Mouse (Mus musculus) frontal cortex, adult (tissue): ENCODE measurements around the gene B230118H07Rik.
"Not testable (repeated sequence)": the region's sequence is repeated elsewhere in the genome, so short reads cannot be mapped to it uniquely, and the experiment has no call there.

Experiments used
- ATAC-seq: cut with Nextera tagmentation; 2 replicates; pipeline ENCODE4 v1.9.2; 2017; ENCODE audit warnings: mild to moderate bottlenecking, moderate library complexity, mixed read lengths; ENCODE audit not compliant: low TSS enrichment

Gene B230118H07Rik

GRCm38 (mm10) chr2:101592023-101592841 lies 57.1 kb downstream of the B230118H07Rik start:
- no peak for ATAC-seq

- ATAC-seq = no peak
Measured at GRCm38 (mm10) chr2:101591356-101591755, 58.0 kb downstream of the B230118H07Rik start.

- no peak for ATAC-seq
Measured at GRCm38 (mm10) chr2:101581418-101581817, 67.9 kb downstream of the B230118H07Rik start.

- ATAC-seq = no peak
Measured at GRCm38 (mm10) chr2:101580977-101581376, 68.4 kb downstream of the B230118H07Rik start.

- ATAC-seq = no peak
Measured at GRCm38 (mm10) chr2:101580428-101580827, 68.9 kb downstream of the B230118H07Rik start.

GRCm38 (mm10) chr2:101580027-101580426 lies 69.3 kb downstream of the B230118H07Rik start:
- ATAC-seq = no peak

- ATAC-seq = no peak
Measured at GRCm38 (mm10) chr2:101577243-101577642, 72.1 kb downstream of the B230118H07Rik start.

GRCm38 (mm10) chr2:101569230-101569629 lies 80.1 kb downstream of the B230118H07Rik start:
- ATAC-seq = no peak

- ATAC-seq = no peak
Measured at GRCm38 (mm10) chr2:101567490-101567889, 81.8 kb downstream of the B230118H07Rik start.

GRCm38 (mm10) chr2:101563776-101564175 lies 85.6 kb downstream of the B230118H07Rik start:
- no peak for ATAC-seq

- peak; percentile 57 for ATAC-seq
Measured at GRCm38 (mm10) chr2:101563206-101563605, 86.1 kb downstream of the B230118H07Rik start.

GRCm38 (mm10) chr2:101559431-101559830 lies 89.9 kb downstream of the B230118H07Rik start:
- no peak for ATAC-seq

GRCm38 (mm10) chr2:101555886-101556285 lies 93.4 kb downstream of the B230118H07Rik start:
- no peak for ATAC-seq

- no peak for ATAC-seq
Measured at GRCm38 (mm10) chr2:101553851-101554250, 95.5 kb downstream of the B230118H07Rik start.

GRCm38 (mm10) chr2:101552301-101552700 lies 97.0 kb downstream of the B230118H07Rik start:
- no peak for ATAC-seq

GRCm38 (mm10) chr2:101551026-101551719 lies 98.2 kb downstream of the B230118H07Rik start:
- no peak for ATAC-seq

GRCm38 (mm10) chr2:101550176-101550575 lies 99.2 kb downstream of the B230118H07Rik start:
- no peak for ATAC-seq

- no peak for ATAC-seq
Measured at GRCm38 (mm10) chr2:101548866-101549265, 100.5 kb downstream of the B230118H07Rik start.

GRCm38 (mm10) chr2:101545593-101545992 lies 103.7 kb downstream of the B230118H07Rik start:
- no peak for ATAC-seq

GRCm38 (mm10) chr2:101543704-101544417 lies 105.5 kb downstream of the B230118H07Rik start:
- no peak for ATAC-seq

GRCm38 (mm10) chr2:101536887-101537286 lies 112.4 kb downstream of the B230118H07Rik start:
- ATAC-seq = not testable (repeated sequence)

GRCm38 (mm10) chr2:101533741-101534140 lies 115.6 kb downstream of the B230118H07Rik start:
- ATAC-seq = peak; percentile 65
